Mouse (Mus musculus) mammary gland, adult 2 months (tissue): ENCODE measurements around the gene Scgb2b7. TPM values are rescaled to one million over a fixed set of nuclear protein-coding genes. Genes with fewer than 3 reads are reported as not detected.

ENCODE experiments used
- polyA plus RNA-seq: library from polyadenylated mRNA; depleted of rRNA; stranded (reverse); fragments of >200 nt; gene quantifications from 2 replicates; pipeline ENCODE4 v1.2.3, GENCODE M21; 2012; ENCODE audit warnings: low replicate concordance; rRNA removed

The Scgb2b7 gene
- not detected in 2 replicates for polyA plus RNA-seq

DNA sequence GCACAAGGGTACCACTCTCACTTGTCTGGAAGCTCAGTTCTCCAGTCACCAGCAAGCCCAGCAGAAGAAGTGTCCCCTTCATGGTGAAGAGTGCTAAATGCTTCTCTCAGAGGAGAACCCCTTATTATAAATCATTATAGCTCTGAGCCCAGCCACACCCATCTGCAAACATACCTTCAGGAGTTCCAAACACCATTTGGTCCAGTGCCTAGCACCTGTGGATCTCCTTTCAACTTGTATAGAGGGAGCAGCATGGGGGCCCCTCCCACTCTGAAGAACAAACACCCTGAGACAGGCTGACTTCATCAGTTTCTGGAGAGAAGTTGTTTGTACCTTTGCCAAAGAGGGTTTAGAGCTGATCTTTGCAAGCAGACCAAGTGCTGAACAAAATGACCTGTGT, at the start of gene Scgb2b7:
Gene Scgb2b7 (minus strand): TSS at position 101 of the 400 bp plus-strand sequence.

GRCm38 (mm10) chr7:31712365-31712764, 6.8 kb upstream of the Scgb2b7 start, which contains the start of gene Scgb1b7:
TSS of gene Scgb1b7 (plus strand) at chr7:31712665.

Other genes with a start within 250 kb of the Scgb2b7 start
- gene Scgb1b7, start 6.9 kb upstream of the Scgb2b7 start, polyA plus RNA-seq, result not detected in 2 replicates